Mouse (Mus musculus) liver (tissue): ENCODE data around the gene P2rx7.

ENCODE experiments used
- DNase-seq: peaks from one replicate; pipeline ENCODE4 v3.0.0-alpha.2; 2020; ENCODE audit warnings: mixed read lengths

The P2rx7 gene

DNA sequence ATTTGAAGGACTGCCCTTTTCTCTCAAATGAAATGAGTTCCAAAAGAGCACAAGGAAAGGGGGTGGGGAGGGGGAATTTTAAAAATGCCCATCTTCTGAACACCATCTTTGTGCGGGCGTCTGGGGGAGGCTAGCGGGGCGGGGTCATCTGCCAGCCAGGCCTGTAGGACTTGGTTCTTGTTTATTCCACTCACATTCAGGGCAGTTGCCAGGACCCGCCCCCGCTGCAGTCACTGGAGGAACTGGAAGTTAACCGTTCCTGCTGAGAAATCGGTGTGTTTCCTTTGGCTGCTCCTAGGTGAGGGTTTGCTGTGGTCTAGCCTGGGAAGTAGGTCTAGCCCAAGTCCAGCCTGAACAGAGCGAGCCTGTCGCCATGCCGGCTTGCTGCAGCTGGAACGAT is at the start of gene P2rx7:
Gene P2rx7 (plus strand): TSS at position 211 of the 400 bp plus-strand sequence.
- peak; percentile 50 for DNase-seq

DNA sequence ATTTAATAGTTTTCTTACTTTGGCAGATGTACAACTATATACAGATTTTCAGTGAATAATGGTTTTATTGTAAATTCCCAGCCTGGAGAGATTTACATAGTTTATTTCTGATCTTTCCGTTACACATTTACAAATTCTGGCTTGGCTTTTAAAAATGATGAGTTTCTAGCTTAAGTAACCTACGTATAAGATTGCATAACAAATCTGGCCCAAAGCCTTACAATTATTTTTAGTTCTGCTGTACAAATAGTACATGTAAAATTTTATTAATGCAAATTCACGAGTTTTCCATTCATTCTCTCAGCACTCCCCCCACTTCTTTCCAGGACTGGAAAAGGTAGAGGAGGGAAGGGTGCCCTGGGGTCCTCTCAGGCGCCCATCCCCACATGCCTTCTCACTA is 48.2 kb upstream of the P2rx7 start:
- no peak for DNase-seq

- peak; percentile 37 for DNase-seq
Observed at GRCm38 (mm10) chr5:122602233-122602632, 41.5 kb upstream of the P2rx7 start.

- no peak for DNase-seq
Observed at GRCm38 (mm10) chr5:122604894-122605293, 38.8 kb upstream of the P2rx7 start.

DNA sequence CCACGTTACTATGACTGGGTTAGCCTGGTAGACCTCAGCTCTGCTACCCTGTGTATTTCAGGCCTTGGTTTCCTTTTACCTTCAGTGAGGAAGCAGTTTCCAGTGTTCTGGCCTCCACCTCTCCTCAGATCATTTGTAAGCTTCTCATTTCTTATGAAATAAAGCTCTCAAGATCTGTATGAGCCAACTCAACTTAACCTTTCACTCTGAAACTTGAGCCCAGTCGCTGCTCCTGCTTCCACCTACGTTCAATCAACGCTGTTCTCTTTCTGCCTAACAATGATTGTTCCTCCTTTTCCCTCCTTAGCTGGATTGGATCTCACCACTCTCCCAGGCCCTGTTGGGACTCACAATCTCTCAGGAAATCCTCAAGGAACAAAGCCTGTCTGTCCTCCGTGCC is 32.1 kb upstream of the P2rx7 start:
- DNase-seq: no peak

DNA sequence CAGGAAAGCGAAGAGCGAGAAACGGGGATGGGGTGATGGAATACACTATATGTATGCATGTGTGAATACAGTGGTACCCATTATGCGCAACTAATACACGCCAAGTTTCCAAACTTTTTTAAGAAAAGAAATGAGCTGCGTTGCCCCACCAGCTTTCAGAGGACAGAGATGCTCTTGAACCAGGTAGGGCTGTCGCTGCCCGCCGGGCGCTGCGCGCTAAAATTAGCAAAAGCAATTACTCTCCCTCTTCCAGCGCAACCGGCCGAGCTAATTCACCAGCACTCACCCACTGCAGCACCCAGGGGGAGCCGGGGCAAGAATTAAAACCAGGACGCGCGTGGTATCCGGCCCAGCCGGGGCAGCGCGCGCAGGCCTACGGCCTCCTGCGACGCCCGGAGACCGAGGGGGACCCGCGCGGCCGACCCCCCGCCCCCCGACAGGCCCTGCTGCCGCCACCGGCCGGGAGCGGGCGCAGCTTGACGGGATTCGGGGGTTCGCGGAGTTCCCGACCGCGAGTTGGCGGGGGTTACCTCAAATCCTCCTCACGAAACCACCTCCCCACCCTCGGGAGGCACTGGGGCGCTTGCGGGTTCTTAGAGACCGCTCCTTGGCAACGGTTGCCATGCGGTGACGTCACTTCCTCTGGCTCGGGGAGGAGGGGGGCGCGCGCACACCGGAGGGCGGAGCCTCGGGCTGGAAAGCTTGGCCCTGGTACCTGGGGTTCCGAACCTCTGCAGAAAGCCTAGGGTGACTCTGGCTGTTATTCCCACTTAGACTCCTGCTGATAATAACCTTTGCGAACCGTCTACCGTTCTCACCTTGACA is 29.6 kb upstream of the P2rx7 start, which contains the start of gene Ift81:
Gene Ift81 (minus strand): TSS at position 611 of the 825 bp plus-strand sequence.
- peak; percentile 90 for DNase-seq

DNA sequence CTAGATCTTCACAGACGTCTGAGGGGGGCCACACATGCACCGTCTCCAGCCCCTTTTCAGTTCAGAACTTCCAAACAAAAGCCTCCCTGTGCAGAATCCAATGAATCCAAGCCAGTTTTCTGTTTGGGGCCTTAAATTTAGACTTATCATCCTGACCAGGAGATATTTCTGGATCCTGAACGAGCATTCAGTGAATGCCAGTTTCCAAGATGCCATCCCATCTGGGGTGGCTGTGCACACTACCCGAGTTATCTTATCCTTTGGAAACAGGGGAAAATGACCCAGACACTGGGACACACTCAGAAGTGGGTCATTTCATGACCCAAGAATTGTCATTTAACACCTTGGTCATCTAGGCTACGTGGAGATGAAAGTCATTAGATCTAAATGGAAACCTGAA is 26.0 kb upstream of the P2rx7 start:
- DNase-seq: no peak

DNA sequence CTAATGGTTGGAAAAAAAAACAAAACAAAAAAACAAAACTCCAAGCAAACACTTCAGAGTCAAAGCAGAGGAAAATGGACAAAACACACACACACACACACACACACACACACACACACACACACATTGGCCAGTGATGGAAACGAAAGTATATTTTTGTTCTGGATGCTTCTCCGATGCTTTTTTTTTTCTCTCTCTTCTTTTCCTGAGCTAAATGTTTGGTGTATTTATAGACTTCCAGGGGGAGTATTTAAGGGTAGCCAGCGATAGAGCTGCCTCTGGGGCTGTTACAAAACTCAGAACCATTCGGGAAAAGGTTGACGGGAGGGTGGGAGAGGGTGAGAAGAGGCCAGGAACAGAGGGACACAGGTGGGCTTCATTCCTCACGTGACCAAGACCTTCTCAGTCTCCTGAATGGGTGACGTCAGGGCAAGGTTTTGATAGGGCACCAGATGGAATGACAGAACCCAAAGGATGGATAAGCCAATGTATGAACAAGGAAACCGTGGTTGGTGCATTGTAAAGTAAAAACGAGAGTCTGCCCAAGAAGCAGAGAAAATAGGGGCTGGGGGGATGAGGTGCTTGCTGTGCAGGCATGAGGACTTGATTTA is 23.9 kb upstream of the P2rx7 start:
- DNase-seq: no peak

GRCm38 (mm10) chr5:122621376-122621886 is 22.3 kb upstream of the P2rx7 start:
- DNase-seq: peak; percentile 50

DNA sequence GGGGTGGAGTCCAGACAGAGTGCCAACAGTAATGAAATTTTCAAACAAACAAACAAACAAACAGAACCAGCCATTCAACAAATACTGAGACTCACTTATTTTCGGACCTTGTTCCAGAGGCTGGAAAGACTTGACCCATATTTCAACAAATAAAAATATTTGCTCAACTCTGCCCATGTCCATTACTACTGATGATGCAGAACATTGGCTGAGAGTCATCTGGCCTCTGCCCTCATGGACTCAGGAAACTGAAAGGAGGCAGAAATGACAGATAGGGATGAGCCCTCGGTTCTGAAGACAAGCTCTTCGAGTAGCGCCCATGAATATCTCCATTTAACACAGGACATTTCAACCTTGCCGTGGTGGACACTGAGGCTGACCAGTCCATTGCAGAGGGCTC is 21.2 kb upstream of the P2rx7 start:
- DNase-seq: no peak

DNA sequence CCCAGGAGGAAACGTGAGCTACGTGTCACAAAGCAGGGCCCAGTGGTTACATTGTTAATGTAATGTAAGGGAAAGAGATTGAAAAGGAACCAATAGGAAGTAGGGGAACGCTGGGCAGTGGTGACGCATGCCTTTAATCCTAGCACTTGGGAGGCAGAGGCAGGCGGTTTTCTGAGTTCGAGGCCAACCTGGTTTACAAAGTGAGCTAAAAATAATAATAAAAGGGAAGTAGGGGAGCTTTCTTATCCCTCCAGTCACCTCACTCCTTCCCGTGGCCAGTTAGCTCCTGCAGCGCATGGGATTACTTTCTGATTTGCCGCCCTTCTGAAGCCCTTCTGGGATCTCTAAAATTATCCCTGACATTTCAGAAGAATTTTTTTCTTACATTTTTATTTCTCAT is 19.9 kb upstream of the P2rx7 start:
- DNase-seq: no peak

DNA sequence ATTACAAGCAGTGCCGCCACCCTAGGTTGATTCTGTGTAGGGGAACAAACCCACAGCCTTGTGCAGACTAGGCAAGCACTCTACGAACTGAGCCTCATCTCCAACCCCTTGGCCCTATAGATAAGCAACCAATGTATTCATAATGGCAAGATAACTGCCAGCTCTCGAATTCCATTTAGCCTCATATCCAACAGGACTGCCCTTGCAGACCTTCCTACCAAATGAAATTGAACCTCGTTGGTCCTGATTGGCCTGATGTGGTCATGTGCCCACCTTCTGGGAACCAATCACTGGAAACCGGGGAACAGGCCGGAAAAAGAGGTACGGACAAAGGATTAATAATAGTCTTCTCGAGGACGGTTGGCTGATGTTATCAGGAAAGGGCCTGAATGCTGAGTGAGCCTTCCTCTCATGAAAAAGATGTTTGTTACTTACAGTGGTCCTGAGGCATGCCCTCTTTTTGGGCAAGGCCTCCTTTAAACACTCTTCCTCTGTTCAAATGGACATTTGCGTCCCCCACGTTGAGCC is 18.7 kb upstream of the P2rx7 start:
- DNase-seq: no peak

- DNase-seq: no peak
Observed at GRCm38 (mm10) chr5:122625565-122626252, 18.0 kb upstream of the P2rx7 start.

GRCm38 (mm10) chr5:122627243-122627642 is 16.5 kb upstream of the P2rx7 start:
- DNase-seq: peak; percentile 84

GRCm38 (mm10) chr5:122635228-122635627 is 8.5 kb upstream of the P2rx7 start:
- no peak for DNase-seq

- no peak for DNase-seq
Observed at GRCm38 (mm10) chr5:122636308-122636707, 7.4 kb upstream of the P2rx7 start.

DNA sequence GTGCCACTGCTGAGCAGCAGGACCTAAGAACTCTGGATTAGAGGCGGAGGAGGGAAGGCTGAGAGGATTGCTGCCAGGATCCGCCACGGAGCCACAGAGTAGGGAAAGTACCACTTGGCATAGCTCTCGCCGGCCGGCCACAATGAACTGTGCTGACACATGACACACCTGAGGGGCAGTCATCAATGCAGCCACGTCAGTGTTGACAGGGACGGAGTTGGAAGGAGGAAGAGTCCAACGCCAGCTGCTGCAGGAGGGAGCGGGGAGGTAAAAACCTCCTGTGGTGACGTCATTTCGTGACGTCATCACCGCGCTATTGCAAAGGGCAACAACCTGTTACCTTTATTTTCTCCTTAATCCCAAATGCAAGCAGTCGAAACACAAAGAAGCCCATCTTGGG is 6.8 kb upstream of the P2rx7 start:
- DNase-seq: peak; percentile 11

DNA sequence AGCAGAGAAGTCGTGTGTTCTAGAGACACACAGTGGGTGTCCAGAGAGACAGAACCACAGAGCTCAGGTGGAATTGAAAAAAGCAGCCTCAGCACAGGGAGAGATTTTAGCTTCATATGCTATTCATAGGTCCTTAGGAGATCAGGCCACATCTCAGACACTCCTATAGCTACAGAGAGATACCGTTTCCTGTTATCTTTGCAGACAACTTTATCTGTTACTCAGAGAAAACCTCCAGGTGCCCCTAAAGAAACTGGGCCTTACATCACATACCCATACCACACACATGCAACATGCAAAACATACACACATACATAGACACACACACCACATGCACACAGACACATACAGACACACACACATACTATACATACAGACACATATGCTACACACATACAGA is 5.4 kb upstream of the P2rx7 start:
- no peak for DNase-seq

- no peak for DNase-seq
Observed at GRCm38 (mm10) chr5:122639517-122639916, 4.2 kb upstream of the P2rx7 start.

DNA sequence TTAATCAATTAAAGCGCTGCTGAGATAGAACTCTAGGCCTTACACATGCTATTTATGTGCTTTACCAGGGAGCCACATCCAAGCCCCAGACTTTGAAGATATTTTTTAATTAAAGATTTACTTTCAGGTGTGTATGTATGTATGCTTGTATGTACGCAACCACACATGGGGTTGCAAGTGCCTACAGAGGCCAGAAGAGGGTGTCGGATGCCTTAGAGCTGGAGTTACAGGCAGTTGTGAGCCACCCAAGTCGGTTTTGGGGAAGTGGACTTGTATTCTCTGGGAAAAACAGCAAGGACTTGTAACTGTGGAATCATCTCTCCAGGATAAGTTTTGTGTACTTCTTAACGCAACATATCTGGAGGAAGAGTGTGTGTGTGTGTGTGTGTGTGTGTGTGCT is 3.7 kb upstream of the P2rx7 start:
- no peak for DNase-seq

DNA sequence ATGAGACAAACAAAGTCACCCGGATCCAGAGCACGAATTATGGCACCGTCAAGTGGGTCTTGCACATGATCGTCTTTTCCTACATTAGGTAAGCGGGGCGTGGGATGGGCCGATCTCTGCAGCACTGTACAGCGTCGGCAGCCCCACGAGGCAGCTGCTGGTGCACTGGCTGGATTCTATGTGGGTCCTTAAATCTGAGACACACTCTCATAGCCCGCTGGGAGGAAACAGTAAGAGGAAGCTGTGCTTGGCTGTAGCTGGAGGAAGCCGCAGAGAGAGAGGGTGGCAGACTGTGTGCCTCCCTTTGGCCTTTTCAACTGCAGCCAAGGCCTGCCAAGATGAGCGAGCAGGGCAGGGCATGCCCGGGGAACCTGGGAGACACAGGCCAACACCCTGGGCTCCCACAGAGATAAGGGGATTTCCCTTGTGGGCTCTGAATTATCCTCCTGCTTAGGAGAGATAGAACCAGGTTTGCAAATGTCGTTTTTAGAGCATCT is 448 bp downstream of the P2rx7 start:
- peak; percentile 43 for DNase-seq

- no peak for DNase-seq
Observed at GRCm38 (mm10) chr5:122645290-122645689, 1.6 kb downstream of the P2rx7 start.

DNA sequence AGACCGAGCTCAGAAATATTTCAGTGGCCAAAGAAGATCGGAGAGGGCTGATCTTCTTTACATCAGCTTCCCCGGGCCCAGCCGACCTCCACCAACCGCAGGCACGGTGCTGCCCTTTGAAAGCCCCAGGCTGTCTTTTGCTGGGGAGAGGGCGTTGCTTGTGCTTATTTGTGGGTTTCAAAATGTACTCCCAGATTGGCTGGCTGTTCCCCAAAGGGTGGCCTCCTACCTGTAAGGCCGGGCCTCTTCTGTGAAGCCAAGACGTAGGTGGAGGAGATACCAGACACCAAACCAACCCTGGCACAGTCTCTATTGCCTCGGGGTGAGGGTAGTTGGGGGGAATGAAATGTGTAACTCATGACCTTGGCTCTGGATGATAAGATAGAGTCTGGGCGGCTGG is 2.3 kb downstream of the P2rx7 start:
- no peak for DNase-seq
